Mouse (Mus musculus) embryonic facial prominence, embryonic 10.5 days (tissue): ENCODE measurements around the gene Vps8. TPM values are rescaled to one million over a fixed set of nuclear protein-coding genes. Genes with fewer than 3 reads are reported as not detected.

ENCODE experiments used
- DNase-seq: peaks from one replicate; pipeline ENCODE4 v3.0.0-alpha.2; 2017; ENCODE audit warnings: low spot score
- H3K27ac ChIP-seq: fragments of 300-500 bp; sonication (generic); replicated peaks from 2 replicates; pipeline ENCODE4 v1.5.1; 2016; ENCODE audit warnings: mild to moderate bottlenecking
- H3K27me3 ChIP-seq: fragments of 300-500 bp; sonication (generic); replicated peaks from 2 replicates; pipeline ENCODE4 v1.6.1; 2016; ENCODE audit warnings: low read depth, mild to moderate bottlenecking; ENCODE audit not compliant: poor library complexity, severe bottlenecking
- H3K36me3 ChIP-seq: fragments of 300-500 bp; sonication (generic); replicated peaks from 2 replicates; pipeline ENCODE4 v1.6.1; 2016; ENCODE audit warnings: mild to moderate bottlenecking, moderate library complexity
- H3K4me1 ChIP-seq: fragments of 300-500 bp; sonication (generic); 2 replicates; pipeline ENCODE4 v1.6.1; 2016
- H3K4me3 ChIP-seq: fragments of 300-500 bp; sonication (generic); 2 replicates; pipeline ENCODE4 v1.5.1; 2016; ENCODE audit warnings: mild to moderate bottlenecking, moderate library complexity
- H3K9me3 ChIP-seq: fragments of 300-500 bp; sonication (generic); 2 replicates; pipeline ENCODE4 v1.6.1; 2016; ENCODE audit warnings: mild to moderate bottlenecking
- WGBS: fragments of 180-500 bp; shearing (Covaris S2); methylation state at CpG from one replicate; pipeline ENCODE4 v1.1.7; 2016; 5-methylcytosine and 5-hydroxymethylcytosine counted together
- polyA plus RNA-seq: library from polyadenylated mRNA; unstranded; fragments of >200 nt; fragmentation: Nextera tagmentation; extraction: Ambion mirVana; gene quantifications from 2 replicates; pipeline ENCODE4 v1.2.1, GENCODE M21; 2016

Vps8 gene
- polyA plus RNA-seq, 1 experiment from 2014 or later, result 16.6 TPM

DNA sequence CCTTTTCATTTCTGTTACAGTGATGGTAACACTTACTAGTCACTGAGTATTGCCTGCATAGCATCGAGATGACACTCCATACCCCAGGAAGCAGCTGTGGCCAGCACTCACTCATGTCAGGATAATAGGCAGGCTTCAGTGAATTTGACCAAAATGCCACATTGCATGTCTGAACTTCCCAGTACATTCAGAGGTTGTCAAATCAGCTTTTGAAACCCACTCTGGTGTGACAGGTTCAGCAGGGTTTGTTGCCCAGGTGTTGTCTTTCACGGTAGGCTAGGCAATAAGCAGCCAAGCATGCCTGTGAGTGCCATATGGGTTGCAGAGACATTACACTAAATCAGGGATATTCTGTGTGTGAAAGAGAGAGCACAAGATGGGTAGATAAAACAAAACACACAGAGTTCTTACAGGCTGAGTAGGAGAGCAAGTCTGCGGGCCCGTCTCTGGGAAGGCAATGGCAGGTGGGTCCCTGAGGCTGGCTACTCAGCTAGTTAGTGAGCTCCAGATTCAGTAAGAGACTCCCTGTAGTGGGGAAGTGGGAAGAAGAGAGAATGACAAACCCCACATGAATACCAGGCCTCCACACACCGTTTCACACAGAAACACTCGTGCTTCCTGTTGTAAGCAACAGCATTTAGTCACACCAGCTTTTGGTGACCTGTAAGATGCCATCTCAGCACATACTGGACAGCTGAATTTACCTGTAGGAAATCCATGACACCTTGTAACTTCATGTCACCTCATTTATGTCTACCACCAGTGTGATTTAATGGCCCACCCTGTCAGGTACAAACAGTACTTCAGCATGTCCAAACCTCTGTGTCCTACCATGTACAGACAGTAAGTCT is 203.1 kb downstream of the Vps8 start:
- DNase-seq, result peak; percentile 39
- Histone ChIP-seq H3K4me1 (peaks cover 25% of the 10 kb centered on the region), H3K4me3 (no peak overlapping the region), H3K27ac (no peak overlapping the region), H3K9me3 (no peaks in the 10 kb centered on the region), H3K27me3 (no peaks in the 10 kb centered on the region), H3K36me3 (no peaks in the 10 kb centered on the region)
- 76% methylated on average over 6 of the region's 6 CpGs for WGBS

DNA sequence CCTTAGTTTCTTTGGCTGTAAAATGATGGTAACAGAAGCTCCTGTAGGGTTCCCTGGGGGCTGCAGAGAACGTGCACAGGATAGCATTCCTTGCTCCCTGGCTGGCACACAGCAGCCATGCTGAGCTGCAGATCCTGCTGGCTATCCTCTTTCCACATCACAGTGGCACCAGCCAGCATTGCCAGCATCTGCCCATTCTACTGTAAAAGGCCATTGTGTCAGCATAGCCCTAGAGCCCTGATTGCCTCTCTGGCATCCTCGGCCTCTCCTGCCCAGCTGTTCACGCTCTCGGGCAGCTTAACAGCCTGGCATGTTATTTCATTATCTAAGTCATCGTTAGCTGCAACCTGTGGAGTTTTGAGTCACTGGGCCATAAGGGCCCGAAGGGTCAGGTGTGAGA is 204.3 kb downstream of the Vps8 start:
- no peaks in the 10 kb centered on the region for H3K36me3 ChIP-seq
- H3K4me3 ChIP-seq, result no peak overlapping the region
- H3K27ac ChIP-seq, result peak overlapping the region; percentile 44; the same call in 1 of the 2 replicates
- no peaks in the 10 kb centered on the region for H3K27me3 ChIP-seq
- DNase-seq, result no peak
- 71% methylated on average over 6 of the region's 6 CpGs for WGBS
- no peaks in the 10 kb centered on the region for H3K9me3 ChIP-seq
- H3K4me1 ChIP-seq, result peaks cover 25% of the 10 kb centered on the region

DNA sequence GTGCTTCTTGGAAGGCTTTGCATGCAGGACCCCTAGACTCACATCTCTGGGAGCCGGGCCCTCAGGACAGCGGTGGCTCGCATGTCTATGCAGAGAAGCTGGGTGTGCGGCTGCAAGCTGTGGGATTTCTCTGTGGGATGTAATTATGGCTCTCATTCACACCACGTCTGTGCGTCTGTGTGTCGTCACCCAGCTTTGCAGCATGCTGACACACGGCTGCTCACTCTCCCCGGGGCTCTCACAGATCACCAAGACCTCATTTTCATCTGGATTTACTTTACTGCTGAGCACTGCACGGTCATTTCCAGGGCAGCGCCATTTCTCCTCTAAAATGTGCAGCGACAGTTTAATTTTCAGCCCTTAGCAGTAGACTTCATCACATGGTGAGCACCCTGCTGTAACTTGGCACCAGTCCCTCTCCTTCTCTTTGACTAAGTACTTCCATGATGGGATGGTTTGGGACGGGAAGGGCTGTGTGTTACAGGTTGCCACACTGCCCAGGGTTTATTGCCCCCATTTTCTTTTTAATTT is 205.2 kb downstream of the Vps8 start:
- WGBS, result 64% methylated on average over 13 of the region's 13 CpGs
- Histone ChIP-seq H3K36me3 (no peaks in the 10 kb centered on the region), H3K9me3 (no peaks in the 10 kb centered on the region), H3K4me3 (no peak overlapping the region), H3K27ac (peak overlapping the region; percentile 15; the same call in 1 of the 2 replicates), H3K4me1 (peaks cover 25% of the 10 kb centered on the region), H3K27me3 (no peaks in the 10 kb centered on the region)
- peak; percentile 25 for DNase-seq

DNA sequence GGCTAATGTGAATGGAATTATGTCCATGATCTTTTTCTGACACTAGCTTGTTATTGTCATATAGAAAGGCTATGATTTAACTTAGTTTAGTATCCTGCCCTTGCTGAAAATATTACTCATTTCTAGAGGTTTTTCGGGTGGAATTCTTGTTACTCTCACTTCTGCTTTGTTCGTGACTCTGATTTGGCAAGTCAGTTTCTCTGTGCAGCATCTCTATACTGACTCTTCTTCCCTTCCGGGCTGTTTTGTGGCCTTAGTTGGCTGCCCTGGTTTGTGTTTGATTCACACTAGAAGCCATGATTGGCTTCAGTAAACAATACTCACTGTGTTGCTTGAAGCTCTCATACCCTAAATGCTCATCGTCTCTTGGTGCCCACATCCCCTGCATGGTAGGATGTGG is 207.7 kb downstream of the Vps8 start:
- no peak for DNase-seq
- no peak overlapping the region for H3K4me3 ChIP-seq
- 88% methylated on average over 4 of the region's 4 CpGs for WGBS
- H3K9me3 ChIP-seq, result no peaks in the 10 kb centered on the region
- no peaks in the 10 kb centered on the region for H3K36me3 ChIP-seq
- H3K27me3 ChIP-seq, result no peaks in the 10 kb centered on the region
- peaks cover 25% of the 10 kb centered on the region for H3K4me1 ChIP-seq
- H3K27ac ChIP-seq, result no peak overlapping the region

DNA sequence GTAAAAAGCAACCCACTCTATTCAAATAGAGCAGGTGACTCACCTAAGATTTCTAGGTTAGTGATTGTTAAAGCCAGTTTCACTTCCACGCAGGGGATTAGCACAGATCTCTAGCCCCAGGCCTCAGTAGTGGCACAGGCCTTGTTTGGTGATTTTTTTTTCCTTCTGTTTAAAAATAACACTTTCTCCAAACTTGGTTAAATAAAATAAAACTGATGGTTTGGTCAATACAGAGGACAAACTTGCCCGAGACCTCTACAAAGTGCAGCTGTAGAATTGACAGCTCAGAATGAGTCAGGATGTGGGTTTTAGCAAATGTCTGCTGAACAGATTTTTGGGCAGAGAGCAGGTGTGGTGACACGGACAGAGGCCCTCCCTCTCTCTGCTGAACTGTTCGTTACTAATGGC is 208.9 kb downstream of the Vps8 start:
- no peaks in the 10 kb centered on the region for H3K9me3 ChIP-seq
- WGBS, result 75% methylated on average over 4 of the region's 4 CpGs
- no peak overlapping the region for H3K27ac ChIP-seq
- no peak overlapping the region for H3K4me3 ChIP-seq
- H3K27me3 ChIP-seq, result no peaks in the 10 kb centered on the region
- no peak for DNase-seq
- H3K36me3 ChIP-seq, result no peaks in the 10 kb centered on the region
- peaks cover 19% of the 10 kb centered on the region for H3K4me1 ChIP-seq

DNA sequence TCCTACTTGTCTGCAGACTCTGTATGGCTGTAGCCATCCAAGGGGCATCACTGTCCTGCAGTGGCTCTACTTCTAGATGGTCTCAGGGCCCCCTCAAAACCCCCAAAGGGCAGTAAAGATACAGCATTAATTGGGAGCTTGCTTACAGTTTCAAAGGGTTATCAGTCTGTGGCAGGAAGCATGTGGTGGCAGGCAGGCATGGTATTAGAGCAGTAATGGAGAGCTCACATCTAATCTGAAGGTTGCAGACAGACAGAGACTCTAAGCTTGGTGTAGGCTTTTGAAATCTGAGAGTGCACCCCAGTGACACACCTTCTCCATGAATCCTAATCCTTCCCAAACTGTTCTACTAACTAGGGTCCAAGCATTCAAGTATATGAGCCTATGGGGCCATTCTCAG is 211.5 kb downstream of the Vps8 start:
- Histone ChIP-seq H3K27ac (no peak overlapping the region), H3K27me3 (no peaks in the 10 kb centered on the region), H3K4me1 (no peaks in the 10 kb centered on the region), H3K9me3 (no peaks in the 10 kb centered on the region), H3K4me3 (no peak overlapping the region), H3K36me3 (no peaks in the 10 kb centered on the region)
- no peak for DNase-seq

DNA sequence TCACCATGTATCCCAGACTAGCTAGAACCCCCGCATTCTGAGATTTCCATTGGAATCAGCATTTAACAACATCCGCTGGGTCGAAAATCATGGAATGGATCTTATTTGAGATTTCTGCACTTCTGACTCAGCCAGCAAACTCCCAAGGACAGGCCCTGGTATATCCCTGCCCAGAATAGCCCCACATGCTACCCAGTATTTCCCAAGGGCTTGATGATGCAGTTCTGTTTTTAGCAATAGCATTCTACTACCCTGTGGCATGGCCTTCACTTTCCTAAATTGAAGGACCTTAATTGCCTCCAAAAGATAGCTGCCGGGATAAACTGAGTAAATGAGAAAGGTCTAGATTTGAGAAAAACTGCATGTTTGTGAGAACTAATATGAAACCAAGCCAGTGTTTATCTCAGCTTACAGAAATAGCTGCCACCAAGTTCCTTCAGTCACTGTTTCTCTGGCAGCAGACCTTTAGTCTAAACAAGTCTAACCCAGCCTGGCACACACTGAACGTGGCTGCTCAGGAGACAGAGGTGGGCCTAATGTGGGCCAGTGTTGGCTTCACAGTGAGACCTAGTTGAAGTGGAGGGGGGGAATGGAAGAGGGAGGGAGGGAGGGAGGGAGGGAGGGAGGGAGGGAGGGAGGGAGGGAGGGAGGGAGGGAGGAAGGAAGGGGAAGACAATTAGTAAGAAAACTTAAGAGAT is 213.4 kb downstream of the Vps8 start:
- Histone ChIP-seq H3K4me1 (peaks cover 4% of the 10 kb centered on the region), H3K27me3 (no peaks in the 10 kb centered on the region), H3K4me3 (no peak overlapping the region), H3K36me3 (no peaks in the 10 kb centered on the region), H3K27ac (no peak overlapping the region), H3K9me3 (no peaks in the 10 kb centered on the region)
- WGBS, result 89% methylated on average over 5 of the region's 5 CpGs
- DNase-seq, result no peak

DNA sequence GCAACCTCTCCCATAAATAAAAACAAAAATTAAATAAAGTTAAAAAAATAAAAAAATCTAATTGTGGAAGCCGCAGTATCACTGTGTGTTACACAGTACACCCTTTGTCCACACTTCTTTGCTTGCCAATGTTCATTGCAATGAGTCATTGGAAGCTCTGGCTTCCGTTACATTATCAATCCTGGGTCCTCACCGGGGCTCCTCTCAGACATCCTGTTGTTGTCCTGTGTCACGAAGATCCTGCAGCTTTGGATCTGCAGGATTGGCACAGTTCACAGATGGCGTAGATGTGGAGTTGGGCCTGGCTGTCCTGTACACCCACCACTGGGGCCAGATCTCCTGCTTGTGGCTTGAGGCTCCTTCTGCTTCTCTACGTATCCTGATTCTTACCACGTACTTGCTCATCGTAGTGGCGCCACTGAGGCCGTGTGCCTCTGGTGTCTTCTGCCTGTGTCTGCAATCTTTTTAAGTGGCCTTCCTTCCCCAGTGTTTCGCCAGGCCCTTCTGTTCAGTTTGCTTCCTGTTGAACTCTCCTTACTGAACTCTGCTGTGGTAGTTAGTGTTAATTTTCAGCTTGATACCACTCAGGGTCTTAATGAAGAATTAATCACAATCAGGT is 214.4 kb downstream of the Vps8 start:
- H3K4me3 ChIP-seq, result no peak overlapping the region
- H3K27ac ChIP-seq, result no peak overlapping the region
- H3K27me3 ChIP-seq, result no peaks in the 10 kb centered on the region
- no peaks in the 10 kb centered on the region for H3K9me3 ChIP-seq
- 88% methylated on average over 11 of the region's 11 CpGs for WGBS
- DNase-seq, result no peak
- no peaks in the 10 kb centered on the region for H3K36me3 ChIP-seq
- peaks cover 10% of the 10 kb centered on the region for H3K4me1 ChIP-seq

DNA sequence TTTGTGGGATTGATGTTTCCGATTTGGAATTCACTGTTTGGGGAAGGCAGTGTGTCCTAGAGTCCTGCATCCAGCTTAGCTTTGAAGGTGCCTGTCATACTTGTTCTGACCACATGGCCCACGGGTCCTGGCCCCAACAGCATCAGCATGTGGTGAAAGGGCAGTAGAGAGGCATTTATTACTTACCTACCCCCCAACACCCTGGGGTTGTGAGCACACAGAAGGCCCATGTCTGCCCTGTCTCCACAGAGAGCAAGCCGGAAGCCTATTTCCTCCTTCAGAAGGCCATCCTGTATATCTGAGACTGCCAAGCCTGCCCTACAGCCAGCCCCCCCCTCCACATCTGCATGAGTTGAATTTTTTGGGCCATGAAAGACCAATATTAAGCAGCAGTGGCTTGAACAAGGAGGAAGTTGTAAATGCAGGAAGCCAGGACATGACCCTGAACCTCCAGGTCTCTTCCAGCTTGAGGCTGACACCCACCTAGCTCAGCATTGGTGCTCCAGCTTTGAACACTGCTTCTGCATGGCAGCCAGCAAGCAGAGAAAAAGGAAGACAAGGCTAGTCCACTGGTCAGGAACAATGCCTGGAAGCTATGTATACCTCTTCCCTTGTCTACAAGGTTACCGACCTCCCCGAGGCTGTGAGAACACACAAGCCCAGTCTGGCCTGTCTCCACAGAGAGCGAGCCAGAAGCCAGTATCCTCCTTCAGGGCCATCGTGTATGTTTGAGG is 218.0 kb downstream of the Vps8 start:
- 84% methylated on average over 7 of the region's 7 CpGs for WGBS
- H3K27ac ChIP-seq, result 0 out of 2 replicates have a peak overlapping the region, but pooled peaks have one; percentile 46
- no peaks in the 10 kb centered on the region for H3K27me3 ChIP-seq
- H3K4me1 ChIP-seq, result peaks cover 24% of the 10 kb centered on the region
- H3K4me3 ChIP-seq, result no peak overlapping the region
- DNase-seq, result no peak
- no peaks in the 10 kb centered on the region for H3K36me3 ChIP-seq
- H3K9me3 ChIP-seq, result no peaks in the 10 kb centered on the region

DNA sequence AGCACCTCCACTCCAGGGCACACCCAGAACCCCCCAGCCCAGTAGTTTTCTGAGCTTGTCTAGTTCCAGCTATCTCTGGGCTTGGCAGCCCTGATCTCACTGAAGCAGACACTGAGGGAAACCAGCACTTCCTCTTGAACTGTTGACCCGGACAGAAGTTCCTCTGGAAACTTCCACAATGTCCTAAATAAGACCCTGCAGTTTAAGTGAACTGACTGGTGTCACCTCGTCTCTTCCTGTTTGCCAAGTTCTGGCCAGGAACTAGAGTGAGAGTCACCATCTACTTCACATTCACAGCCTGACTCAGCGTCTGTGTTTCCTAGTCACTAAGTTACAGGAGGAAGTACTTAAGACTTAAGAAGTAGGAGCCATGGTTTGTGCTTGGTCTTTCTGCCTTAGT is 219.0 kb downstream of the Vps8 start:
- no peak for DNase-seq
- no peaks in the 10 kb centered on the region for H3K9me3 ChIP-seq
- no peaks in the 10 kb centered on the region for H3K27me3 ChIP-seq
- no peaks in the 10 kb centered on the region; the same call in 1 of the 2 replicates for H3K36me3 ChIP-seq
- H3K4me1 ChIP-seq, result peaks cover 29% of the 10 kb centered on the region
- H3K4me3 ChIP-seq, result no peak overlapping the region
- H3K27ac ChIP-seq, result peak overlapping the region; percentile 15; the same call in 1 of the 2 replicates
- WGBS, result 77% methylated on average over 3 of the region's 3 CpGs

DNA sequence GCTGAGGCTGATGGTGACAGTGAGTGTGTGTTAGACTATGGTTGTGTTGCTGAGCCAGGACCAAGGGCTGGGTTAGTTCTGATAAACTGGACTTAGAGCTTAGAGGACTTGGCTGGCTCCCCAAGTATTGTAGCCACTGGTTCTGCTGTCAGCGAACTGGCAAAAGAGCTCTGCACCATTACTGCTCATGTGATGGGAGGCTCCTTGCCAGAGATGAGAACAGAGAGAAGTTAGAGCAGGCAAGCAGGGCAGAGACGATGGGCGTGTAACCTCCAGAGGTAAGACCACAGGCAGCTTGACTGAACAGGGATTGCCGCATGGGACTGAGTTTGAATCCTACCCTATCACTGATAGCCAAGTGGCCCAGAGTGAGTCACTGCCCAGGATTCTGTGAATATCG is 220.0 kb downstream of the Vps8 start:
- Histone ChIP-seq H3K27ac (0 out of 2 replicates have a peak overlapping the region, but pooled peaks have one; percentile 15), H3K9me3 (no peaks in the 10 kb centered on the region), H3K4me1 (peaks cover 29% of the 10 kb centered on the region), H3K27me3 (no peaks in the 10 kb centered on the region), H3K4me3 (no peak overlapping the region), H3K36me3 (no peaks in the 10 kb centered on the region; the same call in 1 of the 2 replicates)
- no peak for DNase-seq
- WGBS, result 94% methylated on average over 5 of the region's 5 CpGs

DNA sequence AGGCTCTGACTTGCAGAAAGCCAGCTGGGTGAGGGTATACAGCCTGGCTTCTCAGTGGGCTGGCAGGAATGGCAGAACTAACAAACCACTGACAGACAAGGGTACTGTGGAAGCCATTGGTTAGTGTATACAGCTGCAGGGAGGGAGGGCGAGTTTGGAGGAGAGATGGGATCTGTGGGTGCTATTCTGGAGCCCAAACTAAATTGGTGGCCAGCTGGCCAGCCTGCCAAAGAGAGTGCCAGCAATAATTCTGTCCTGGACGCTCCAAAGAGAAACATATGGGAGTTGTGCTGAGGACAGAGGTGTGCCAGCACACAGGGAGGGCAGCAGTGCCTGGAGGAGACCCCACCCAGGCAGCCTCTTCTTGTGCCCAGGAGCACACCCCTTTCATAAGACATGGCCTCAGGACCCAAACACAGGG is 220.7 kb downstream of the Vps8 start:
- peak overlapping the region; percentile 76 for H3K27ac ChIP-seq
- H3K36me3 ChIP-seq, result no peaks in the 10 kb centered on the region; the same call in 1 of the 2 replicates

More for the DNA sequence above, 220.7 kb downstream of the Vps8 start:
- Histone ChIP-seq H3K4me3 (no peak overlapping the region), H3K4me1 (peaks cover 29% of the 10 kb centered on the region), H3K9me3 (no peaks in the 10 kb centered on the region), H3K27me3 (no peaks in the 10 kb centered on the region)
- no peak for DNase-seq
- 81% methylated on average over 2 of the region's 2 CpGs for WGBS
